Mouse (Mus musculus) CD4-positive helper T cell, adult 2 months (primary cell): ENCODE data around the gene Adgrb2.

ENCODE experiments used
- DNase-seq: peaks from one replicate; pipeline ENCODE4 v3.0.0-alpha.2; 2012; ENCODE audit warnings: low read depth, missing footprints, low spot score

Adgrb2 gene

GRCm38 (mm10) chr4:129987825-129988504 lies 3.3 kb downstream of the Adgrb2 start:
- DNase-seq: peak; percentile 61

GRCm38 (mm10) chr4:129989925-129990324 lies 5.3 kb downstream of the Adgrb2 start:
- no peak for DNase-seq

GRCm38 (mm10) chr4:129992720-129993119 lies 8.1 kb downstream of the Adgrb2 start:
- DNase-seq: no peak

GRCm38 (mm10) chr4:129993213-129993612 lies 8.5 kb downstream of the Adgrb2 start:
- DNase-seq: no peak

- no peak for DNase-seq
Measured at GRCm38 (mm10) chr4:129993944-129994695, 9.4 kb downstream of the Adgrb2 start.

- DNase-seq: no peak
Measured at GRCm38 (mm10) chr4:129994728-129995127, 10.1 kb downstream of the Adgrb2 start.

GRCm38 (mm10) chr4:129995255-129995654 lies 10.6 kb downstream of the Adgrb2 start:
- no peak for DNase-seq

GRCm38 (mm10) chr4:129996015-129996414 lies 11.3 kb downstream of the Adgrb2 start:
- no peak for DNase-seq

- no peak for DNase-seq
Measured at GRCm38 (mm10) chr4:129998124-129998523, 13.5 kb downstream of the Adgrb2 start.

- DNase-seq: no peak
Measured at GRCm38 (mm10) chr4:130001710-130002109, 17.0 kb downstream of the Adgrb2 start.

- no peak for DNase-seq
Measured at GRCm38 (mm10) chr4:130002157-130002556, 17.5 kb downstream of the Adgrb2 start.

- no peak for DNase-seq
Measured at GRCm38 (mm10) chr4:130005593-130005992, 20.9 kb downstream of the Adgrb2 start.

- DNase-seq: no peak
Measured at GRCm38 (mm10) chr4:130006533-130006932, 21.9 kb downstream of the Adgrb2 start.

- DNase-seq: no peak
Measured at GRCm38 (mm10) chr4:130009043-130009442, 24.4 kb downstream of the Adgrb2 start.

GRCm38 (mm10) chr4:130010723-130011122 lies 26.1 kb downstream of the Adgrb2 start:
- DNase-seq: no peak

- DNase-seq: no peak
Measured at GRCm38 (mm10) chr4:130012234-130012633, 27.6 kb downstream of the Adgrb2 start.

GRCm38 (mm10) chr4:130013111-130013510 lies 28.4 kb downstream of the Adgrb2 start:
- peak; percentile 24 for DNase-seq

GRCm38 (mm10) chr4:130016010-130016409 lies 31.3 kb downstream of the Adgrb2 start:
- no peak for DNase-seq

- DNase-seq: no peak
Measured at GRCm38 (mm10) chr4:130017036-130017674, 32.5 kb downstream of the Adgrb2 start.

GRCm38 (mm10) chr4:130022952-130023351 lies 38.3 kb downstream of the Adgrb2 start:
- DNase-seq: no peak

GRCm38 (mm10) chr4:130023511-130024231 lies 39.0 kb downstream of the Adgrb2 start:
- no peak for DNase-seq

GRCm38 (mm10) chr4:130025544-130025943 lies 40.9 kb downstream of the Adgrb2 start:
- DNase-seq: no peak
